Mouse (Mus musculus) cerebellum, postnatal 25 days (tissue): Measurements from ENCODE around the gene Aebp1.
A peak's percentile ranks its signal among the peaks of the same experiment; 100 is the strongest.

ENCODE experiments used
- DNase-seq, 2 experiments: peaks; one replicate each; pipeline ENCODE4 v3.0.0; 2021; ENCODE audit warnings: mixed read lengths in 2 of 2

The Aebp1 gene

GRCm38 (mm10) chr11:5897839-5898238, 36.1 kb downstream of the Aebp1 start:
- DNase-seq, result no peak

GRCm38 (mm10) chr11:5898531-5898930, 36.8 kb downstream of the Aebp1 start, which contains the start of gene Myl7:
TSS of gene Myl7 (minus strand) at chr11:5898782.
- DNase-seq, result no peak

GRCm38 (mm10) chr11:5899286-5899685, 37.5 kb downstream of the Aebp1 start:
- no peak for DNase-seq

- no peak for DNase-seq
Measured at GRCm38 (mm10) chr11:5901320-5901719, 39.6 kb downstream of the Aebp1 start.

GRCm38 (mm10) chr11:5901950-5902349, 40.2 kb downstream of the Aebp1 start:
- peak; percentile 58 to 70 for DNase-seq

- DNase-seq, result peak in 1 of 2 experiments; percentile 1
Measured at GRCm38 (mm10) chr11:5902390-5902789, 40.6 kb downstream of the Aebp1 start.

- no peak for DNase-seq
Measured at GRCm38 (mm10) chr11:5903844-5904243, 42.1 kb downstream of the Aebp1 start.

- DNase-seq, result peak in 1 of 2 experiments; percentile 8
Measured at GRCm38 (mm10) chr11:5904357-5904756, 42.6 kb downstream of the Aebp1 start.

- DNase-seq, result no peak
Measured at GRCm38 (mm10) chr11:5904871-5905270, 43.1 kb downstream of the Aebp1 start.

GRCm38 (mm10) chr11:5905778-5906518, 44.2 kb downstream of the Aebp1 start:
- peak in 1 of 2 experiments; percentile 9 for DNase-seq

GRCm38 (mm10) chr11:5907096-5907495, 45.3 kb downstream of the Aebp1 start:
- DNase-seq, result no peak

GRCm38 (mm10) chr11:5908642-5909041, 46.9 kb downstream of the Aebp1 start:
- no peak for DNase-seq

- DNase-seq, result peak; percentile 85 to 89
Measured at GRCm38 (mm10) chr11:5912635-5913034, 50.9 kb downstream of the Aebp1 start.

GRCm38 (mm10) chr11:5913256-5913655, 51.5 kb downstream of the Aebp1 start:
- DNase-seq, result peak; percentile 45 to 58

- no peak for DNase-seq
Measured at GRCm38 (mm10) chr11:5913936-5914335, 52.2 kb downstream of the Aebp1 start.

- DNase-seq, result no peak
Measured at GRCm38 (mm10) chr11:5914940-5915339, 53.2 kb downstream of the Aebp1 start.

- DNase-seq, result peak; percentile 59 to 60
Measured at GRCm38 (mm10) chr11:5915429-5916177, 53.9 kb downstream of the Aebp1 start.

GRCm38 (mm10) chr11:5916178-5916548, 54.4 kb downstream of the Aebp1 start:
- DNase-seq, result peak; percentile 68 to 79

GRCm38 (mm10) chr11:5918111-5918510, 56.4 kb downstream of the Aebp1 start:
- no peak for DNase-seq

- no peak for DNase-seq
Measured at GRCm38 (mm10) chr11:5919606-5920005, 57.9 kb downstream of the Aebp1 start.

GRCm38 (mm10) chr11:5920323-5920960, 58.7 kb downstream of the Aebp1 start:
- no peak for DNase-seq
